Comparison of ENCODE assay signal across 18 mouse cellular contexts in the genomic region with DNA sequence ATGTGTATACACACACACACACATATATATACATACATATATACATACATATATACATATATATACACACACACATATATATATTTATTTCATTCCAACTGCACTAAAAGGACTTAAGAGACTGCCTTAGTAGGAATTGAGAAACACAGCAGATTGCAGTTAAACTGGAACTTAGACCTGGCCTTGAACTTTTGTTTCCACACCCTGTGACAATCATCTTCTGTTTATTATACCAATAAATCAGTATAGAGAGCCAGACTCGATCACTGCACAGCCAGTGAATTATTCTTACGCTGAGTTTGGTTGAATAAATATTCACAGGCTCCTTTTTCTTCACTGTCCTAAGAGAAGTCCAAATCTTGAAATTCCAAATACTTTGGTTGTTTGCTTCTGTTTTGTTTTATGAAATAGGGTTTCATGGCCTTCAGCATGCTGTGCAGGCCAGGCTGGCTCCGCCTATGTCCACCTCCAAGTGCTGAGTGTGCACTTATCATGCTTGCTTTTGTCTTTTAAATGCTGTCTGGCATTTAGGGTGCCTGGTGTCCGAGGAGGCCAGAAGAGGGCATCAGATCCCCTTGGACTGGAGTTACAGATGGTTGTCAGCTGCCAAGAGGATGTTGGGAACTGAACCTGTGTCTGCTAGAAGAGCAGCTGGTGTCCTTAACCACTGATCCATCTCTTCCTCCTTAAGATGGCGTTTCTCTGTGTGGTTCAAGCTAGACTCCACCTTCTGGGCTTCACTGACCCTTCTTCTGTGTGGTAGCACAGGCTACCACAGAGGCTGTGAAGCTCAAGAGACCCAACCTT. TPM values are rescaled to one million over a fixed set of nuclear protein-coding genes. Genes with fewer than 3 reads are reported as not detected.
DNase-seq lines count a peak whose midpoint lies in the region; ATAC-seq and TF ChIP-seq lines count a peak whose summit lies in the region.
"Had no signal": no experiment of that assay in that cellular context is flagged by ENCODE, and none has a peak within 500 bp of the region (broad histone marks: within the 10 kb centered on the region; RNA-seq: fewer than 3 reads in every experiment).

No protein-coding gene starts in this region.

- no peaks in the 10 kb centered on the region for H3K36me3 ChIP-seq in liver, adult 2 months (ENCODE audit: control insufficient read depth, insufficient read depth, low read length)
- H3K36me3 ChIP-seq in liver, embryonic 11.5 days (ENCODE audit: control insufficient read depth, insufficient read depth, low read length) = no peaks in the 10 kb centered on the region
- H3K36me3 ChIP-seq in intestine, embryonic 16.5 days (ENCODE audit: control insufficient read depth, insufficient read depth, low read length) = no peaks in the 10 kb centered on the region
- H3K36me3 ChIP-seq in stomach, embryonic 16.5 days (ENCODE audit: control insufficient read depth, insufficient read depth, low read length) = no peaks in the 10 kb centered on the region
- H3K36me3 ChIP-seq: heart, embryonic 10.5 days; kidney, embryonic 15.5 days; liver, embryonic 13.5 days; lung, embryonic 15.5 days had no signal

- no peak overlapping the region for H3K4me3 ChIP-seq in liver, adult 2 months (ENCODE audit: insufficient read depth, low read depth, low read length)
- no peak overlapping the region for H3K4me3 ChIP-seq in liver, embryonic 11.5 days (ENCODE audit: low read depth, low read length)
- H3K4me3 ChIP-seq in intestine, embryonic 16.5 days (ENCODE audit: low read length) = no peak overlapping the region
- no peak overlapping the region for H3K4me3 ChIP-seq in stomach, embryonic 16.5 days (replicated peaks; ENCODE audit: low read length)
- H3K4me3 ChIP-seq: heart, embryonic 10.5 days; kidney, embryonic 15.5 days; liver, embryonic 13.5 days; lung, embryonic 15.5 days had no signal

- peak; percentile 29 for DNase-seq in adrenal gland, adult 2 months
- DNase-seq in adrenal gland, postnatal 4 days (ENCODE audit: low spot score in 2 of 2) = no peak
- peak; percentile 82 for DNase-seq in liver, adult 2 months (ENCODE audit: extremely low read depth, low read depth, low spot score)
- no peak for DNase-seq in liver, embryonic 11.5 days (ENCODE audit: low spot score)
- no peak for DNase-seq in frontal cortex, postnatal 25 days (ENCODE audit: low spot score in 2 of 2)
- DNase-seq: cerebellum, adult 8-10 months; liver, embryonic 13.5 days; midbrain, embryonic 14.5 days; right cerebral cortex, postnatal 25 days; thymus, postnatal 14 days had no signal

- no peaks in the 10 kb centered on the region for H3K27me3 ChIP-seq in liver, adult 2 months (ENCODE audit: control insufficient read depth, insufficient read depth, low read length)
- H3K27me3 ChIP-seq in liver, embryonic 11.5 days (replicated peaks; ENCODE audit: control insufficient read depth, insufficient read depth, low read length) = no peaks in the 10 kb centered on the region
- no peaks in the 10 kb centered on the region for H3K27me3 ChIP-seq in intestine, embryonic 16.5 days (replicated peaks; ENCODE audit: control insufficient read depth, insufficient read depth, low read length)
- no peaks in the 10 kb centered on the region for H3K27me3 ChIP-seq in stomach, embryonic 16.5 days (ENCODE audit: control insufficient read depth, insufficient read depth, low read length)
- H3K27me3 ChIP-seq: kidney, embryonic 15.5 days; liver, embryonic 13.5 days; lung, embryonic 15.5 days had no signal

- H3K4me2 ChIP-seq in liver, embryonic 11.5 days = no peak overlapping the region
- H3K4me2 ChIP-seq in intestine, embryonic 16.5 days (ENCODE audit: low read depth, low read length) = no peak overlapping the region
- H3K4me2 ChIP-seq in stomach, embryonic 16.5 days (ENCODE audit: low read depth, low read length) = no peak overlapping the region
- H3K4me2 ChIP-seq: kidney, embryonic 15.5 days; liver, embryonic 13.5 days; lung, embryonic 15.5 days had no signal

- no peaks in the 10 kb centered on the region for H3K9me3 ChIP-seq in liver, embryonic 11.5 days (ENCODE audit: control insufficient read depth, low read length)
- no peaks in the 10 kb centered on the region for H3K9me3 ChIP-seq in intestine, embryonic 16.5 days (ENCODE audit: control insufficient read depth, low read length)
- H3K9me3 ChIP-seq in stomach, embryonic 16.5 days (replicated peaks; ENCODE audit: control insufficient read depth, low read length) = no peaks in the 10 kb centered on the region
- H3K9me3 ChIP-seq: heart, embryonic 10.5 days; kidney, embryonic 15.5 days; liver, embryonic 13.5 days; lung, embryonic 15.5 days had no signal

- no peak overlapping the region for H3K9ac ChIP-seq in liver, adult 2 months (ENCODE audit: low read depth, low read length)
- H3K9ac ChIP-seq in liver, embryonic 11.5 days (ENCODE audit: low read depth, low read length) = no peak overlapping the region
- no peak overlapping the region for H3K9ac ChIP-seq in intestine, embryonic 16.5 days (ENCODE audit: low read depth, low read length)
- H3K9ac ChIP-seq in stomach, embryonic 16.5 days (ENCODE audit: low read length) = no peak overlapping the region
- H3K9ac ChIP-seq: kidney, embryonic 15.5 days; liver, embryonic 13.5 days; lung, embryonic 15.5 days had no signal

- peak; percentile 36; the same call in 1 of the 2 replicates for TF ChIP-seq CTCF in liver, adult 2 months (IDR thresholded peaks at IDR 0.05; ENCODE audit: low read depth, low read length)

- 43% methylated on average over 5 of the region's 5 CpGs for WGBS in liver, adult 2 months
- 86% methylated on average over 5 of the region's 5 CpGs for WGBS in liver, embryonic 11.5 days
- WGBS in intestine, embryonic 16.5 days = 62% methylated on average over 5 of the region's 5 CpGs
- 70% methylated on average over 5 of the region's 5 CpGs for WGBS in stomach, embryonic 16.5 days

- ATAC-seq in liver, embryonic 11.5 days (replicated peaks; ENCODE audit: low FRiP score) = no peak
- ATAC-seq in intestine, embryonic 16.5 days = peak; percentile 24; the same call in 1 of the 2 replicates
- ATAC-seq in stomach, embryonic 16.5 days (ENCODE audit: insufficient read depth, low FRiP score) = no peak
- no peak for ATAC-seq in megakaryocyte-erythroid progenitor cell, adult 5-6 weeks (replicated peaks; ENCODE audit: low FRiP score, low TSS enrichment, poor library complexity, severe bottlenecking)
- ATAC-seq: CD4-positive, CD25-positive, alpha-beta regulatory T cell, adult 4 months; forebrain, embryonic 14.5 days had no signal

- peak overlapping the region; percentile 93 for H3K27ac ChIP-seq in liver, adult 2 months (replicated peaks; ENCODE audit: insufficient read depth, low read depth, low read length)
- H3K27ac ChIP-seq in liver, embryonic 11.5 days (ENCODE audit: low read depth, low read length) = no peak overlapping the region
- peak overlapping the region; percentile 73 for H3K27ac ChIP-seq in intestine, embryonic 16.5 days (ENCODE audit: low read length)
- peak overlapping the region; percentile 34; the same call in 1 of the 2 replicates for H3K27ac ChIP-seq in stomach, embryonic 16.5 days (ENCODE audit: low read length)
- H3K27ac ChIP-seq: heart, embryonic 10.5 days; lung, embryonic 15.5 days had no signal

- H3K79me2 ChIP-seq in liver, adult 2 months (ENCODE audit: control insufficient read depth, insufficient read depth, low read length) = peaks cover 10% of the 10 kb centered on the region; the same call in 1 of the 2 replicates

- TF ChIP-seq POLR2A in liver, adult 2 months (IDR thresholded peaks at IDR 0.05; ENCODE audit: extremely low read depth, insufficient read depth, low read length) = no peak

- peaks cover 20% of the 10 kb centered on the region for H3K4me1 ChIP-seq in liver, adult 2 months (ENCODE audit: control insufficient read depth, insufficient read depth, low read length)
- no peaks in the 10 kb centered on the region for H3K4me1 ChIP-seq in liver, embryonic 11.5 days (replicated peaks; ENCODE audit: control insufficient read depth, insufficient read depth, low read length)
- peaks cover 18% of the 10 kb centered on the region for H3K4me1 ChIP-seq in intestine, embryonic 16.5 days (ENCODE audit: control insufficient read depth, insufficient read depth, low read length)
- H3K4me1 ChIP-seq in stomach, embryonic 16.5 days (ENCODE audit: control insufficient read depth, insufficient read depth, low read length) = peaks cover 16% of the 10 kb centered on the region
- H3K4me1 ChIP-seq: lung, embryonic 15.5 days had no signal

RNA-seq across cellular contexts. Expression of gene Lima1, which starts 41.4 kb away (rescaled TPM):
- total RNA-seq in adrenal gland, adult 2 months (2021) = 10 to 100 TPM; 35.3 to 50.0 TPM
- 5.7 and 8.3 TPM in 2 replicates for polyA plus RNA-seq in adrenal gland, adult 2 months (2012; rRNA removed)
- 10 to 100 TPM; 51.0 to 51.9 TPM for total RNA-seq in adrenal gland, postnatal 4 days (2021)
- 28.9 and 32.7 TPM in 2 replicates for total RNA-seq in liver, adult 2 months (2014; rRNA removed)
- polyA plus RNA-seq in liver, adult 2 months (2012; rRNA removed) = 11.2 and 16.0 TPM in 2 replicates
- 19.0 and 19.3 TPM in 2 replicates for polyA plus RNA-seq in liver, embryonic 11.5 days (2014; fragmentation: Nextera tagmentation; extraction: Ambion mirVana)
- polyA plus RNA-seq in intestine, embryonic 16.5 days (2015; fragmentation: Nextera tagmentation; extraction: Ambion mirVana) = 105 and 112 TPM in 2 replicates
- polyA plus RNA-seq in stomach, embryonic 16.5 days (2015; fragmentation: Nextera tagmentation; extraction: Ambion mirVana) = 89.4 and 95.8 TPM in 2 replicates
- total RNA-seq in megakaryocyte-erythroid progenitor cell, adult 5-6 weeks (2014; fragmentation: Nextera tagmentation) = 0.09 TPM in 1 of 2 replicates, not detected in the other
- total RNA-seq in megakaryocyte-erythroid progenitor cell, adult 5-6 weeks (2017) = 0.11 TPM in 1 of 2 replicates, not detected in the other

Comparison
In these comparisons a context has a peak if more than half of its experiments do, and no peak if none do; other contexts are left out.
1. DNase-seq: peak in adrenal gland, adult 2 months (single experiment) and liver, adult 2 months (single experiment); none in adrenal gland, postnatal 4 days (0 of 2), liver, embryonic 11.5 days (single experiment) and frontal cortex, postnatal 25 days (0 of 2).